Mouse (Mus musculus): ENCODE measurements at regions not wholly inside any gene's neighbourhood (a gene's known extent, or its start where the extent isn't known, plus 50 kb on each side); places are given as distances from the start of the nearest gene placed in this dataset.

DNA sequence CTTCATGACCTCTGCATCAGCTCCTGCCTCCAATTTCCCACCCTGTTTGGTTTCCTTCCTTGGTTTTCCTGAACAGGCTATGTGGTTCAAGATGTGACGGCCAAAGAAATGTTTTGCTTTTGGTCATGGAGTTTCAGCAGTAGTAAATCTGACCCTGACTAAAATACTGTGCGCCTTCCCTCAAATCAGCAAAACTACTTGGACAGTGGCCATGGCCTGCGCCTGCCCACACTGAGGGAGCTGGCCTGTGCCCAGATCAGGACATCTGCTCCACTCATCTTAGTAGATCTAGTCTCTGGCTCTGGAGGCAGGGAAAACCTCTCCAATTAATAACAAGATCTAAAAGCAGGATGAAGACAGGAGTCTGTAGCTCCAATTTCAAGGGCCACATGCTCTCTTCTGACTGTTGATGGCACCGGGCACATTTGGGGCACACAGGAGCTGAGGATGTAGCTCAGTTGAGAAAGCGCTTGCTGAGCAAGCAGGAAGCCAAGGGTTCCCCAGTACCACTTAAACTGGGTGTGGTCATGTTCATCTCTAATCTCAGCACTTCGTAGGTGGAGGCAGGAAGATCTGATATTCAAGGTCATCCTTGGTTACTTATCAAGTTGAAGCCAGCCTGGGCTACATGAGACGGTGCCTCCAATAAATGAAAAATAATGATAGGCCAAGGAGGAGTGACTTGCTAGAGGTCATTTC is 96.6 kb upstream of the Mrps10 start:
- H3K4me2 ChIP-seq = no peak overlapping the region
- no peaks in the 10 kb centered on the region for H3K27me3 ChIP-seq (ENCODE audit: insufficient read depth, low read length)
- ATAC-seq (ENCODE audit: insufficient read depth) (peak; percentile 66; the same call in 1 of the 2 replicates), DNase-seq (peak; percentile 88)
- H3K4me1 ChIP-seq (ENCODE audit: insufficient read depth) = no peaks in the 10 kb centered on the region
- no peak overlapping the region for H3K4me3 ChIP-seq (ENCODE audit: low read depth, low read length)
- H3K9me3 ChIP-seq (ENCODE audit: low read depth, low read length) = no peaks in the 10 kb centered on the region
- TF ChIP-seq CTCF (IDR thresholded peaks at IDR 0.05; ENCODE audit: low read depth) = no peak
- H3K27ac ChIP-seq (ENCODE audit: low read depth) = peak overlapping the region; percentile 15; the same call in 1 of the 2 replicates
- 62% methylated on average over 7 of the region's 7 CpGs for whole genome bisulfite sequencing
- peaks cover 3% of the 10 kb centered on the region; the same call in 1 of the 2 replicates for H3K36me3 ChIP-seq (ENCODE audit: insufficient read depth)
- H3K9ac ChIP-seq = no peak overlapping the region

DNA sequence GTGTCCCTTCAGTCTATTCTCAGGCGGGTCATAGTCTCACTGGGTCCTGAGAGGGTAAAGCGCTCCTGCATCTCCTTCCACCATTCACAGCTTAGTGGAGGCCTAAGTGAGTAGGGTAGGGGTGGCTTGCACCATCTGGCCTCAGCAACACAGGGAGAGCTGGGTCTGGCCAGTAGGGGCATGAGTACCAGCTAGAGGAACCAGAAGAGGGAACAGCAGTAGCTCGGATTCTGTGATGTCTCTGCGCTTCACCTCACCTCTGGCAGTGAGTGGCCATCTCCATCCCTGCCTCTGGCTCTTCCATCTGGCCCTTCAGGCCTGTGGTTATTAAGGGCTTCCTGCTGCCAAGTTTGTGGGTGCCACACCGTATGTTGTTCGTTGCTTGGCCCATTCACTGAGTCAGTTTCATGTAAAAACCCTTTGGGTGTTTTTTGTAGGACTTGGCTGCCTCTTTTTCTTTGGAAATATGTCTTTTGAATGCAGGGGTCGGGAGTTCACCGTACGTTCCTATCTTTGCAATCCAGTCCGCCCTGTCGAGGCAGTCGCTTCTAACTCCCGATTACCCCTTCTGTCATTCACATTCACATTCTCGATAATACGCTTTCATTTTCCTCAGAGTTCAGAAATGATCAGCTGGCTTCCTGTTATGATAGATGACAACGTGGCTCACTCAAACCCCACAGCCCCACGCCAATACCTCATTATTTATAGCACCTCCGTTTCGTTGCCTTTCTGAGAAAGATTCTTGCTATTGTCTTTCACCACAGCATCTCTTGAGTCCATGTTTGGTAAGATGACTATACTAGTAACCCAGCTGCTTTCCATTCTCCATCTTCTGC is 99.4 kb upstream of the Mrps10 start:
- DNase-seq (no peak), ATAC-seq (ENCODE audit: insufficient read depth) (no peak)
- H3K4me2 ChIP-seq = no peak overlapping the region
- H3K9ac ChIP-seq = no peak overlapping the region
- H3K27ac ChIP-seq (ENCODE audit: low read depth) = no peak overlapping the region
- no peaks in the 10 kb centered on the region for H3K27me3 ChIP-seq (ENCODE audit: insufficient read depth, low read length)
- peaks cover 3% of the 10 kb centered on the region; the same call in 1 of the 2 replicates for H3K36me3 ChIP-seq (ENCODE audit: insufficient read depth)
- 76% methylated on average over 19 of the region's 19 CpGs for WGBS
- H3K9me3 ChIP-seq (ENCODE audit: low read depth, low read length) = no peaks in the 10 kb centered on the region
- H3K4me3 ChIP-seq (ENCODE audit: low read depth, low read length) = no peak overlapping the region
- H3K4me1 ChIP-seq (ENCODE audit: insufficient read depth) = no peaks in the 10 kb centered on the region
- TF ChIP-seq CTCF (IDR thresholded peaks at IDR 0.05; ENCODE audit: low read depth) = no peak

DNA sequence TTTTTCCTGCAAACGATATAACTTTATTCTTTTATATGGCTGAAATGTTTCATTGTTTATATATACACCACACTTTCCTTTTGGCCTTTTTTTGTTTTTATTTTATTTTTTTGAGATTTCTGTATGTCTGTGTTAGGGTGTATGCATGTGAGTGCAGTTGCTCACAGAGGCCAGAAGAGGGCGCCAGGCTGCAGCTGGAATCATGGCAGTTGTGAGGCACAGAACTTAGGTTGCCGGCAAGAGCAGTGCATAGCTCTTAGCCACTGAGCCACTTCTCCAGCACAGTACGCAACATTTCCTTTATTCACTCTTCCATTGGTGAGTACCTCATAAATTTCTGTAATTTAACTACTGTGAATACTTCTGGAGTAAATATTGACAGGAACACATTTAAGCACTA is 100.8 kb upstream of the Mrps10 start:
- peak; percentile 54 for TF ChIP-seq CTCF (IDR thresholded peaks at IDR 0.05; ENCODE audit: low read depth)
- peaks cover 3% of the 10 kb centered on the region; the same call in 1 of the 2 replicates for H3K36me3 ChIP-seq (ENCODE audit: insufficient read depth)
- no peaks in the 10 kb centered on the region for H3K4me1 ChIP-seq (ENCODE audit: insufficient read depth)
- H3K27ac ChIP-seq (ENCODE audit: low read depth) = no peak overlapping the region
- no peak overlapping the region for H3K4me2 ChIP-seq
- DNase-seq (no peak), ATAC-seq (ENCODE audit: insufficient read depth) (no peak)
- H3K27me3 ChIP-seq (ENCODE audit: insufficient read depth, low read length) = no peaks in the 10 kb centered on the region
- H3K4me3 ChIP-seq (ENCODE audit: low read depth, low read length) = no peak overlapping the region
- no peak overlapping the region for H3K9ac ChIP-seq
- H3K9me3 ChIP-seq (ENCODE audit: low read depth, low read length) = no peaks in the 10 kb centered on the region
- 90% methylated on average over 4 of the region's 4 CpGs for WGBS

DNA sequence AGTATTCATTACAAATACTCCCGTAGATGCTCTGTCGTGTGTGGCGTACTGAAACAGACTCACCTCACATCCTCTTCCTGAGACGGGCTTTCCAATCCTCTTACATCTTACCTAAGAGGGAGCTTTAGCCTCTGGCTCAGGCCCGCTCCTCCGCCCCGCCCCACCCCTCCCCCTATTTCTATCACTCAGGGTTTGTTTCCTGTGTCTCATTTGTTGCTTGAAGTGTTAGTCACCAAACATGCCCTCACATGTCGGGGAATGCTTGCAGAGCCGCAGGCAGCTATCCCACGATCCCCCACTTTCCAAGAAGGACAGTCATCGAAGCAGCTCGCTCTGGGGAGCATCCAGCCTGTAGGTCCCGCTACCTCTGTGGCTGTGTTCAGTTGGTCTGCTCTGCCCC is 101.6 kb upstream of the Mrps10 start:
- Histone ChIP-seq H3K36me3 (ENCODE audit: insufficient read depth) (peaks cover 3% of the 10 kb centered on the region; the same call in 1 of the 2 replicates), H3K9me3 (ENCODE audit: low read depth, low read length) (no peaks in the 10 kb centered on the region), H3K27ac (ENCODE audit: low read depth) (no peak overlapping the region), H3K4me2 (no peak overlapping the region), H3K4me3 (ENCODE audit: low read depth, low read length) (no peak overlapping the region), H3K9ac (no peak overlapping the region), H3K27me3 (ENCODE audit: insufficient read depth, low read length) (no peaks in the 10 kb centered on the region), H3K4me1 (ENCODE audit: insufficient read depth) (no peaks in the 10 kb centered on the region)
- DNase-seq = no peak
- ATAC-seq (ENCODE audit: insufficient read depth) = no peak
- 90% methylated on average over 13 of the region's 13 CpGs for WGBS
- no peak for TF ChIP-seq CTCF (IDR thresholded peaks at IDR 0.05; ENCODE audit: low read depth)

DNA sequence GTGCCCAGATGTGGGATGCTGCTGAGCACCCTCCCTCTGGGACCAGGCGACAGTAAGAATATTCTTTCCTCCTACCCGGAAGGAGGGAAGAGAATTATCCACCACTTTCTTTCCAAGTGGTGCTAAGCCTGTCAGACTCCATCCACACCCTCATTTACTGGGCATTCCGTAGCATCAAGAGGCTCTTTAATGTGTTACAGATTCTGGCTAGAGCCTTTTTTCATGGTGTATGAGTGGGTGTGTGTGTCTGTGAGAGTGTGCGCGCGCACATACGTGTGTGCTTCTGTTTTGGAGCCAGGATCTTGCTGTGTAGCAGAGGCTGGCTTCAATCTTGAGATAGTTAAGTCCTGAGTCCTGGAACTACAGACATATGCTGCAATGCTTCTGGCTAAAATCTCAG is 102.4 kb upstream of the Mrps10 start:
- Histone ChIP-seq H3K27me3 (ENCODE audit: insufficient read depth, low read length) (no peaks in the 10 kb centered on the region), H3K4me1 (ENCODE audit: insufficient read depth) (no peaks in the 10 kb centered on the region), H3K4me3 (ENCODE audit: low read depth, low read length) (no peak overlapping the region), H3K36me3 (ENCODE audit: insufficient read depth) (peaks cover 3% of the 10 kb centered on the region; the same call in 1 of the 2 replicates), H3K9me3 (ENCODE audit: low read depth, low read length) (no peaks in the 10 kb centered on the region), H3K9ac (no peak overlapping the region), H3K4me2 (no peak overlapping the region), H3K27ac (ENCODE audit: low read depth) (no peak overlapping the region)
- ATAC-seq (ENCODE audit: insufficient read depth) = no peak
- 92% methylated on average over 7 of the region's 7 CpGs for whole genome bisulfite sequencing
- no peak for TF ChIP-seq CTCF (IDR thresholded peaks at IDR 0.05; ENCODE audit: low read depth)
- DNase-seq = no peak

DNA sequence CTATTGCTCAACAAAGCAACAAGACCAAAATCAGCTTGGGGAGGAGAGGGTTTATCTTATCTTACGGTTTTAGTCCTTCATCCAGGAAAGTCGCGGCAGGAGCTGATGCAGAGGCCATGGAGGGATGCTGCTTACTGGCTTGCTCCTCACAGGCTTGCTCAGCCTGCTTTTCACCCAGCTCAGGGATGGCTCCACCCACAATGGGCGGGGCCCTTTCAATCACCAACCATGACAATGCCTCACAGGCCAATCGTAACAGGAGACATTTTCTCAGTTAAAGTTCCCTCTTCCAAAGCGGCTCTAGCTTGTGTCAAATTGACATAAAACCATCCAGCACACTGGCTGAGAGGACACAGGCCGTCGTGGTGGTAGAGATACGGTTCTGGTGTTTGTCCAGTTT is 105.7 kb upstream of the Mrps10 start:
- Histone ChIP-seq H3K27ac (ENCODE audit: low read depth) (no peak overlapping the region), H3K9me3 (ENCODE audit: low read depth, low read length) (no peaks in the 10 kb centered on the region), H3K27me3 (ENCODE audit: insufficient read depth, low read length) (no peaks in the 10 kb centered on the region), H3K4me3 (ENCODE audit: low read depth, low read length) (no peak overlapping the region), H3K9ac (no peak overlapping the region), H3K36me3 (ENCODE audit: insufficient read depth) (peaks cover 13% of the 10 kb centered on the region; the same call in 1 of the 2 replicates), H3K4me2 (no peak overlapping the region), H3K4me1 (ENCODE audit: insufficient read depth) (no peaks in the 10 kb centered on the region)
- DNase-seq = peak; percentile 15
- no peak for TF ChIP-seq CTCF (IDR thresholded peaks at IDR 0.05; ENCODE audit: low read depth)
- ATAC-seq (ENCODE audit: insufficient read depth) = no peak
- 88% methylated on average over 9 of the region's 9 CpGs for WGBS

DNA sequence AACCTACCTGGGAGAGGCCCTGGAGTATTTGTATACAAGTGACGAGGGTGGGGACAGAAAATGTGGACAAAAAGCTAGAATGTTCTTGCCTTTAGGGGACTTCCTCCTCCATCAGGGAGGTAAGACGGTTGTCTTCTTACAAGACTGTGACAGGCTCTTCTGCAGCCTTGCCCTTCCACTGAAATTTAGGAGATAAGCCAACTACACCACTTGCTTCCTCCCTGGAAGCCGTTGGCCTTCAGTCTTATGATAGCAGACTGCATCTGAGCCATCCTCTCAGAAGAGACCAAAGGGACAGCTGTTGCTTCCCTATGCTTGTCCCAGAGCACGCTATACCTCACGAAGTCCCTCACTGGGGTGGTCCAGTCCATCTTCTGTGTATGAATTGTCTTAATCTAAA is 106.5 kb upstream of the Mrps10 start:
- TF ChIP-seq CTCF (IDR thresholded peaks at IDR 0.05; ENCODE audit: low read depth) = no peak
- H3K27me3 ChIP-seq (ENCODE audit: insufficient read depth, low read length) = no peaks in the 10 kb centered on the region
- H3K4me2 ChIP-seq = no peak overlapping the region
- no peak overlapping the region for H3K4me3 ChIP-seq (ENCODE audit: low read depth, low read length)
- H3K9me3 ChIP-seq (ENCODE audit: low read depth, low read length) = no peaks in the 10 kb centered on the region
- 92% methylated on average over 5 of the region's 5 CpGs for WGBS
- H3K4me1 ChIP-seq (ENCODE audit: insufficient read depth) = no peaks in the 10 kb centered on the region
- H3K36me3 ChIP-seq (ENCODE audit: insufficient read depth) = peaks cover 13% of the 10 kb centered on the region; the same call in 1 of the 2 replicates
- H3K27ac ChIP-seq (ENCODE audit: low read depth) = no peak overlapping the region
- no peak for ATAC-seq (ENCODE audit: insufficient read depth)
- no peak overlapping the region for H3K9ac ChIP-seq
- DNase-seq = no peak
